Mouse (Mus musculus): ENCODE data around the gene Coro1c. TPM values are rescaled to one million over a fixed set of nuclear protein-coding genes. Genes with fewer than 3 reads are reported as not detected.
"Not testable (repeated sequence)": the region's sequence is repeated elsewhere in the genome, so short reads cannot be mapped to it uniquely, and the experiment has no call there.

Coro1c gene
- total RNA-seq, 2 experiments from 2014 or later = 55.8 to 80.5 TPM

DNA sequence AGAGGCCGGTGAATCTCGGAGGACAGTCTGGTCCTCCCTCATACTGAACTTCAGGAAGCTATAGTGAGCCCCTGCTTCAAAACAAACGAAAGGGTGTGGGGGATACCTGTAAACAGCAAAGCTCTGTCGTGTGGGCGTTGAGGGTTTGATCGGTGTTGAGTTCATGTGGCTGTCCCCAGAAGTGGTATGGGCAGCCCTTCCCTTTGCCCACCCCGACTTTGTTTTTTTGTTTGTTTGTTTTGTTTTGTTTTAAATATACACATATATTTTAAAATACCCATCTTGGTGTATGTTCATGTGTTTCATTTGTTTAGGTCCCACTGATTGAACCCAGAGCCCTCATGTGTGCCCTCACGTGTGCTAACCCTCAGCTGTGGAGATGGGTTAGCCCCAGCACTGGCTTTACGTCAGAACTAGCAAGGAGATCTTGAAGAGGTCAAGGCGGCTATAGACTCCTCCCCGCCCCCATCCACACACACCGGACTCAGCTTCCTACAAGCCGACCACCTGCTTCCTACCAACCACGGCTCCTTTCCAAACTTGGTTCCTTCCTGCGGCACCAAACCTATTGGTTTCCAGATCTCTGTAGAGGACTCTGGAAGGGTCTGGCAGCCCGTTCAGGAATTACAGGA lies 75.1 kb downstream of the Coro1c start:
- ATAC-seq (replicated peaks; ENCODE audit: poor library complexity, severe bottlenecking) = no peak

DNA sequence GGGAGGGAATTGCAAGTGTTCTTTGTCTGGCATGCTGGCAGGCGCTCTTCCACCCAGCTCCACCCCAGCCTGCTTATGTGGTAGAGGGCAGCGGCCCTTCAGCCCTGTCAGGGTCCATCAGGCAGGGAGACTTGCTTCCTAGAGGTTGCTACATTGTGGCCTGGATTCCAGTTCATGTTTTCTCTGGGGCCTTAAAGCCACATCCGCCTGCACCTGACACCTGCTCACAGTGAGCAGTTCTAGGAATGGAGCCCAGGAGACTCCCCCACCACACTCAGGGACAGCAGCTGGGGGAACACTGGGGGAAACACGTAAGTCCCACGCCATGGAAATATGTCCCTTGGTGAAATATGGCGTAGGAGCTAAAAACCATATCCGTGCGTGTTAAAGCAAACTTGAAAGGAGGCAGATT lies 76.1 kb downstream of the Coro1c start, which contains the start of gene Selplg:
Selplg (minus strand) TSS at position 155 of the 412 bp plus-strand sequence.
- peak; percentile 4; the same call in 1 of the 2 replicates for ATAC-seq (replicated peaks; ENCODE audit: poor library complexity, severe bottlenecking)

- ATAC-seq (replicated peaks; ENCODE audit: poor library complexity, severe bottlenecking) = no peak
These were observed 76.8 kb downstream of the Coro1c start for GRCm38 (mm10) chr5:113831741-113832140.

- ATAC-seq (replicated peaks; ENCODE audit: poor library complexity, severe bottlenecking) = no peak
These were observed 77.8 kb downstream of the Coro1c start for GRCm38 (mm10) chr5:113830796-113831195.

GRCm38 (mm10) chr5:113830292-113830643 lies 78.3 kb downstream of the Coro1c start:
- ATAC-seq (replicated peaks; ENCODE audit: poor library complexity, severe bottlenecking) = peak; percentile 66

- ATAC-seq (replicated peaks; ENCODE audit: poor library complexity, severe bottlenecking) = no peak
These were observed 78.8 kb downstream of the Coro1c start for GRCm38 (mm10) chr5:113829566-113830291.

GRCm38 (mm10) chr5:113828481-113828880 lies 80.1 kb downstream of the Coro1c start:
- ATAC-seq (replicated peaks; ENCODE audit: poor library complexity, severe bottlenecking) = peak; percentile 25

DNA sequence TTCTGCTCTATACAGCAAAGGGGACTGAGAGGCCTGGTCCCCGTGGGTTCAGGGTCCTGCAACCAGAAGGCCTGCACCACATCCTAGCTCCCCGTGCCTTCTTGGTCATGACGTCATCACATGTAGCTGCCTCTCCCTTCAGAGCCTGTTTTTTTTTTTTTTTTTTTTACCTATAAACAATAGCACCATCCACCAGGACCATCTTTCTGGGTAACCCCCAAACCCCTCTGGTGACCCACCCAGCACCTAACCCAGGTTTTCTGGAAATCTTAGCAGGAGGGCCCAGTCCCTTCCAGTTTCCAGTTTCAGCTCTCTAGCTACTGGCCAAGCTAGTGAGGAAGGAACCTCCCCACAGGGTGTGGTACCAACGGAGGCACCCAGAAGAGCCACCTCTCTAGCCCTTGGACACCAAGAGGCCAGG lies 80.6 kb downstream of the Coro1c start:
- ATAC-seq (replicated peaks; ENCODE audit: poor library complexity, severe bottlenecking) = peak; percentile 37

GRCm38 (mm10) chr5:113826619-113827018 lies 81.9 kb downstream of the Coro1c start:
- no peak for ATAC-seq (replicated peaks; ENCODE audit: poor library complexity, severe bottlenecking)

DNA sequence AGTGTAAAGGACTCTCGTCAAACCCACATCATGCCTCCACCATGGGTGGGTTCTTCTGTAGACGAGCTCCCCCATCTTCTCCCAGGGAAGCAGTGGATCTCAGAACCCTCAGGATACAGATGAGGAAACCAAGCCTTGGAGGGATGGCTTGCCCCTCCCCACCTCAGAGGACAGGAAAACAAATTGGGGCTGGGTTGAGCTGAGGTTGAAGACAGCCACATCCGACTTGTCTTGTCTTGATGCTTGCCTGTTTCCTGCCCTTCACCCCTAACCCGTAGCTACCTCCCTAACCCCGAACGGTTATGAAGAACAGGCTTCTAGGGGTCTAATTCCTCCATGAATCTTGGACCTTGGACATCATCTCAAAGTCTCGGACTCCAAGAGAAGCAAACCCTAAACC lies 83.0 kb downstream of the Coro1c start:
- no peak for ATAC-seq (replicated peaks; ENCODE audit: poor library complexity, severe bottlenecking)

- ATAC-seq (replicated peaks; ENCODE audit: poor library complexity, severe bottlenecking) = peak; percentile 54
These were observed 84.3 kb downstream of the Coro1c start for GRCm38 (mm10) chr5:113824228-113824627.

DNA sequence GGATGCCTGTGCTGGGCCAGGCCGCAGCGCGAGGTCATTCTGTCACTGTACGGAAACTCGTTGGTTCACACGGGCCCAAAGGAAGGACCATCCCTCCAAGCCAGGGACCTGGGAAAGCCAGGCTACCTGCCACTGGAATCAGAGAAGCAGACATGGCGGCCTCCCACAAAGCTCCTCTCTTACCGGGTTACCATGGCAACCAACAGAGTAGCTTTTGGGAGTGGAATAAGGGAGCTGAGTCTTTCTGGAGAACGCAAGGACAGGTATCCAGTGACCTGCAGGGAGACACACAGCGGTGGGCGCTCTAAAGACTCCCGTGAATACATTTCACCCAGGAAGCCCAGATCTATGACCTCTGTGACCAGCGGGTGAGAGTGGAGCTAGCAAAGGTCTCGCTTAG lies 90.0 kb downstream of the Coro1c start:
- ATAC-seq (replicated peaks; ENCODE audit: poor library complexity, severe bottlenecking) = no peak

DNA sequence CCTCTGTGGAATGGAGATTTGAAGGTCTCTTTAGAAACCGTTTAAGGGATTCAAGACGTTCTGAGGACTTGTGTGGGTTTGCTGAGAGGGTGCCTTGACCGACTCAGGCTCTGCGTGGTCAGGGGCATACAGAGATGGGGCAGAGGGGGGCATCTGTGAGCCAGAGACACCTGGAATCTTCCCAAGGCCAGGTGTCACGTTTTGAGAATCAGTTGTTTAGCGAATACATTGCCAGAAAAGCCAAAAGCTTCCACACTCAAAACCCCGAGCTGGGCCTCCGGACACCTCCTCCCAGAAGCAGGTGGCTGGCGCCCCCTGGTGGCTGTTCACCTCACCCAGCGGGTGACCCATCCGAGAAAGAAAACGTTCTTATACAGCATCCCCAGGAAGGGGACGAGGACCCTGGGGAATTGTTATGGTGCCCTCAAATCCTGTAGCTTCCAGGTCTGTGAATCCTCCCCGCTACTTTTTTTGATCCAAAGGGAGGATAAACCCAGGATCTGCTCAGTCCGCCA lies 92.9 kb downstream of the Coro1c start:
- peak; percentile 63 for ATAC-seq (replicated peaks; ENCODE audit: poor library complexity, severe bottlenecking)

DNA sequence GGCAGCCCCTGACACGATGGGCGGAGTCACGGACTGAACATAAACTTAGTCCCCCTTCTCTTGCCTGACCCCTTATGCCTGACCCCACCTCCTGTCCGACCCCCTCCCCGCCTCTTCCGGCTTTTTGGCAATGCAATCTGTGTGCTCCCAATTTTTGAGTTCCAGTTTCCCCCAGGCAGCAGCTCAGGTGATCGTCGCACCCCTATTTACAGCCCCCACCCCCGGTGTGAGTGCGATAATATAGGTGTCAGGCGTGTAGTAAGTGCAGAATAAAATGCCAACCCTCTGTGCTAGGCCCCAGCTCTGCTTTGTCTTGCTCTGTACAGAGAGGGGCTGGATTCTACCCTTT lies 93.5 kb downstream of the Coro1c start:
- no peak for ATAC-seq (replicated peaks; ENCODE audit: poor library complexity, severe bottlenecking)

GRCm38 (mm10) chr5:113814111-113815040 lies 94.2 kb downstream of the Coro1c start:
- ATAC-seq (replicated peaks; ENCODE audit: poor library complexity, severe bottlenecking) = no peak

GRCm38 (mm10) chr5:113813608-113814007 lies 95.0 kb downstream of the Coro1c start:
- no peak for ATAC-seq (replicated peaks; ENCODE audit: poor library complexity, severe bottlenecking)

GRCm38 (mm10) chr5:113812638-113813037 lies 95.9 kb downstream of the Coro1c start:
- peak; percentile 68 for ATAC-seq (replicated peaks; ENCODE audit: poor library complexity, severe bottlenecking)

GRCm38 (mm10) chr5:113811824-113812420 lies 96.6 kb downstream of the Coro1c start:
- ATAC-seq (replicated peaks; ENCODE audit: poor library complexity, severe bottlenecking) = not testable (repeated sequence)

DNA sequence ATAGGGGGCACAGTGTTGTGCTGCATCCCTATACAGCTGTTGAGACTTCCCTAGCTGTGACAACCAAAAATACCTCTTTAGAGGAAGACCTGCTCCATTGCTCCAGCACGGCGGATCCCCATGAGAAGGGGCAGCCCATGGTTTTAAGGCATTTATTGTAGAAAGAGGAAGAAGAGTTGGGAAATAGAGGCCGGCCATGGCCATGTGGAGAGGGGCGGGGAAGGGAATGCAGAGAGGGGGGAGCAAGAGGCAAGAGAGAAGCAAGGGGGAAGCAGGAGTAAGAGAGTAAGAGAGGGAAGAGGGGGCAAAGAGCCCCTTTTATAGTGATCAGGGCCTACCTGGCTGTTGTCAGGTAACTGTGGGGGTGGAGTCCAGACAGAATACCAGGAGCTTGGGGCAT lies 98.4 kb downstream of the Coro1c start:
- peak; percentile 68 for ATAC-seq (replicated peaks; ENCODE audit: poor library complexity, severe bottlenecking)

GRCm38 (mm10) chr5:113808177-113808576 lies 100.4 kb downstream of the Coro1c start:
- no peak for ATAC-seq (replicated peaks; ENCODE audit: poor library complexity, severe bottlenecking)

Measured in granulocyte monocyte progenitor cell, adult 5-6 weeks (primary cell).